Mouse (Mus musculus): ENCODE data around the gene Atp4b.
A peak's percentile ranks its signal among the peaks of the same experiment; 100 is the strongest.

Gene Atp4b

GRCm38 (mm10) chr8:13396725-13397124 lies at the start of gene Atp4b:
TSS of gene Atp4b (minus strand) at chr8:13396825.
- DNase-seq (ENCODE audit: low read depth): no peak

DNA sequence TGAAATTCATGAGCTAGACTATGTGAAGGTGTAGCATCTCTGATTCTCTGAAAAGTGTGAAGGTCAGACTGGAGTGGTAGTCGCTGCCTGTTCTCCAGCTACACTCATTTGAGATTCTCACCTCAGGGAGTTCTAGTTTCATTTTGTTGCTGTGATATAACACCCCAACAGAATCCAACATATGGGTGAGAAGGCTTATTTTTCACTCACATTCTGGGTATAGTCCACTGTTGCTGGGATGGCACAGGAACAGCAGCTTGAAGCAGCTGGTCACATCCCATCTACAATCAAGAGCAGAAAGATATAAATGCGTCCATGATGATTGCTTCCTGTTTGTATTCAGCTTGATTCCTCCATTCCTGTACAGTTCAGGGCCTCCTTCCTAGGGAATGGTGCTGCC lies 45.5 kb upstream of the Atp4b start:
- no peak for DNase-seq (ENCODE audit: low read depth)

- DNase-seq (ENCODE audit: low read depth): no peak
Measured at GRCm38 (mm10) chr8:13437531-13437930, 40.9 kb upstream of the Atp4b start.

DNA sequence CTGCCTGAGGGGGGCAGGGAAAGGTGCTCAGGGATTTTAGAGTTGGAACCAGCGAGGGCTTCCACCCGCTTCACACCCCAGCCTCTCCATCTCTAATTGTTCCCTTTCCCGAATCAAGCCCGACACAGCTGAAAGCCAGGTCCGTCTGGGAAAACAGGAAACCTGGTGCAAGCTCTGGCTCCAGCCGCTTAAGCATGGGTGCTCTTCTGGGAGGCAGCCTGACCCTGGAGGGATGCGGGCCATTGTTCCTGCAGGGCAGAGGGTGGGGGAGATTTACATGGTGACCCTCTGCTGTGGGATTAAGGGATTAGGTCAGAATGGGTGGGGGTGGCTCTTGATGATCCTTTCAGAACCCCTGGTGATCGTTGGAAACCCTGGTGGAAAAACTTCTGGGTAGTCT lies 39.4 kb upstream of the Atp4b start:
- DNase-seq (ENCODE audit: low read depth): no peak

- no peak for DNase-seq (ENCODE audit: low read depth)
Measured at GRCm38 (mm10) chr8:13434889-13435288, 38.3 kb upstream of the Atp4b start, which contains the start of gene Tmem255b. TSS of gene Tmem255b (plus strand) at chr8:13435189.

DNA sequence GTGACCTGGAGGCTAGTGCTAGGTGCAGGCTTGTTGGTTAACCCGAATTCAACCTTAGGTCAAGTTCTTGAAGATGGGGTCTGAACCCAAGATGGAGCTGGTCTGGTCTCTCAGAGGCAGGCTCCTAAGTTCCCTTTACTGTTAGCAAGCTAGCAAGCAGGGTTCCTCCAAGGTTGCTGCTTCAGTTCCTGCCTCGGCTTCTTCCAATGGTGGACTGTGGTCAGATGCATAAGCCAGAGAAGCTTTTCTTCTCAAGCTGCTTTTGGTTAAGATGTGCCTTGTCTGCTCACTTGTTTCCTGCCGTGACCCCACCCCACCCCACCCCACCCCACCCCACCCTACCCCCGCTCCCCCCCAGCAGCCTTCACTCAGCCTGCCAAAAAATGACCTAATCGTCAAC lies 36.5 kb upstream of the Atp4b start:
- no peak for DNase-seq (ENCODE audit: low read depth)

DNA sequence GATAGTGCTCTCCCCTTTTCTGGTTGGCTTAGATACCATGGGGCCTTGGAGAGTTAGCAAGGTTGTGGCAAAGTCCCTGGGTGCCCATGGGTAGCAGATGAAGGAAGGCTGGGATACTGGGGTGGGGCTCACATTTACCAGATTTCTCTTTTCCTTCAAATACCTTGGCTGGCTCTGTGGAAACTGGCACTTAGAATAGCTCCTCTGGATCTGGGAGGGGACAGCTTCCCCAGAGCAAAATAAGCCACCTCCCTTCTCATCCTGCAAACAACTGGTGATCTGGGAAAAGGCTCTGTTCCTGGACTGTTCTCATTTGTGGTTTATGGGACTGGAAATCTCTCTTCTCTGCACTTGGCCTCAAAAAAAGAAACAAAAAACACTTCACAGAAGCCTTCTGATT lies 34.2 kb upstream of the Atp4b start:
- no peak for DNase-seq (ENCODE audit: low read depth)

DNA sequence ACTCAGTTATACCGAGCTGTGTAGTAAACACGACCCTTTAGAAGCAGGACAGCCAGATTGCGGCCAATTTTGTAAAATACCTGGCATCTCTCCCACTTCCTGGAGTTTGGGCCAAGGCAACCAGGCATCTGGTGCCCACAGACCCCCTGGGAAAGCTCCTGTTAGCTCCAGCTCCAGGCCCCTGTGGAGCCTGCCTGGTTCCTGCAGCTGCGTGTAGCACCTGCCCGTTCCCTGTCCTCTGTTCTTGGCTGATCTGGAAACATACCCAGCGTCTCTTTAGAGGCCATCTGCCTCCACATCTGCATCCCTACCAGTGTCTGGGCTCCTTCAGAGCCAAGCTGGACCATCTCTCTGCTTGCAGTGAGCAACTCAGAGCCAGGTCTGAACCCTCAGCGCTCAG lies 33.8 kb upstream of the Atp4b start:
- DNase-seq (ENCODE audit: low read depth): no peak

DNA sequence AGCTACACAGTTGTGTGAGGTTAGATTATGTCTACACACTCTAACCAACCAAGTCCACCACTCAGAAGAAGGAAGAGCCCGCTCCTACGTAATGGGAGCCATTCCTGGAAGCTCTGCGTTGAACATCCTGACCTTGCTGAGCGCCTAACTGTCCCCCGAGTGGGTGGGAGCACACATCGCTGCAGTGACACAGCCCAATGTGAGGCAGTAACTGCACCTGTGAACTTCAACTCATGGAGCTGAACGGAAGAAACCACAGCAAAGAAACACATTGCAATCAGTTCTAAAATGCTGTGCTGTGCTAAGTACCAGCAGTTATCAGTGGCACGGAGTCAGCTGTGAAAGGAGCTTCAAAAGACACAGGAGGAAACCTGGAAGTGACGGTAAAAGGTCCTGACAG lies 31.5 kb upstream of the Atp4b start:
- DNase-seq (ENCODE audit: low read depth): no peak

DNA sequence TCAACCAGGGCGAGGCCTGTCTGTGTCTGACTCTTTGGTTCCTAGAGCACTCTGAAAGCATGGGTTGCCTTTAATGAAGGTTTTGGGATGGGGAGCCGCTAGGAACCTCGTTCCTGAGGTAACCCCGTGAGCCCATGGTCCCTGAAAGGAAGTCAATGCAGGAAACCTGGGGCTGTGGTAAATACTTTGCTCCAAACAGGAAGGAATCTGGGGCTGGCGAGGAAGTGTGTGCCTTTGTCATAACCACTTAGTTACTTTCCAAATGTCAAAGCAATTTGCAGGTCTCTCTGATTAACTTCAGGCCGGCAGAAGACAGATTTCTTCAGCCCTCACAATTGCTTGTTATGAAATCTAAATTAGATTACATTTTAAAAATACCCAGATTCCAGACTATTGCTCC lies 30.7 kb upstream of the Atp4b start:
- DNase-seq (ENCODE audit: low read depth): no peak

DNA sequence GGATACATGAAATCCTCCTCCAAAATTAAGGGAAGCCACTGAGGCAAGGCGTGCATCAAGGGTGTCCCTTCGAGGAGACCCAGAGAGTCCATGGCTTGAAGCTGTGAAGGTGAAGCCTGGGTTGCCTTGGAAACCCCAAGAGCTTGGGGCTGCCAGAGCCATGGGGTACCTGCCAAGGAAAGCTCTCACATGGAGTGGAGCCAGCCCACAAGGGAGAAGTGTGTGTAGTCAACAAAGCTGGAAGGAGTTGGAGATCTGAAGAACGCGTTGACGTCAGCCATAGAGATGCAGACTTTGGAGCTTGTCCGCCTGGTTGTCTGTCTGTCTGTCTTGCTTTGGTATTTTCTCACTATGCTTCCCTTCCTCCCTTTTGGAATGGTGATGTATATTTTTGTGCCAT lies 24.3 kb upstream of the Atp4b start:
- DNase-seq (ENCODE audit: low read depth): no peak

DNA sequence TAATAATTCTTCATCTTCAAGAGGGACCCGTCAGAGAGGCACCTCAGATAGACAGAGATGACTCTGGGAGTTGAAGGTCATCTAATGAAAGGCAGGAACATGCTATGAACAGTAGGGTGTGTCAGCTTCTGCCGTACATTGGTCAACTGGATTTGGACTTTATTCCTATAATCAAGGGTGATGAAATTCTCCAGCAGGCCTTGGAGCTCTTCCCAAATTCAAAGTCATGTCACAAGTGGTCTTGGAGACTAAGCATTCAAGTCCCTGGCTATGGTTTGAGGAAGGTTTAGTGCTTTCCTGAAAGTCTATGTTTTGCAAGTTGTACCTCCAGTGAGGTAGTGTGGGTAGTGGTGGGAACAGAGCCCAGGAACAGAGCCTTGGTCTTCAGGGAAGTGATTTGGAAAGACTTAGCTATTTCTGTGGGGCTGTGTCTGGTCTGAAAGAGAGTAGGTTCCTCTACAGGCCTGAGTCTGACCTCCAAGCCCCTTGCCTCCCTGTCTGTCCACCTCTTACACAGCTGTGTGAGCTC lies 22.6 kb upstream of the Atp4b start:
- no peak for DNase-seq (ENCODE audit: low read depth)

GRCm38 (mm10) chr8:13415879-13416278 lies 19.3 kb upstream of the Atp4b start:
- DNase-seq (ENCODE audit: low read depth): no peak

DNA sequence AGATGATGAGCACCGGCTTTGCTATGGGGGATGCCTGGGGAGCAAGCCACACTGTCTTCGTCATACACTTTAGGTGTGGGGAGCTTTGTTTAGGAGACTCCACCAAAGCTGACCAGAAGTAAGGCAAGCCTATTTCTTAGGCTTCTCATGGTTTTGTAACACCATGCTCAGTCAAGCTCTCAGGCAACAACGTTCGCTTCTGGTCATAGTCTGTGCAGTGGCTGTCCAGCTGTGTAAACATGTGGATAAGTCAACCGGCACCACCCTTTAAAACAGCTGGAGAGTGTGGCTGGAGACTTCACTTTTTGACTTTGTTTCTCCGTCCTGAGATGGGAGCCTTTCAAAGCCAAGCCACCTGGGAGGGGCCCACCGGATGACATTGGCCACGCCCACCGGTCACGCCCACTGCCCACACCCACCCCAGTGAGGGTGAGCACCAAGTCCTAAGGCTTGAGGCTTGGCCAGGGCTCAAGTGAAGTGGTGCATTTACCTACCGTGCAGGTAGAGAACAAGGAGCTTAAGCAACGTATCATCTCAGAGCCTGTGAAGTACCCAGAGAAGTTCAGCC lies 17.3 kb upstream of the Atp4b start:
- DNase-seq (ENCODE audit: low read depth): no peak

DNA sequence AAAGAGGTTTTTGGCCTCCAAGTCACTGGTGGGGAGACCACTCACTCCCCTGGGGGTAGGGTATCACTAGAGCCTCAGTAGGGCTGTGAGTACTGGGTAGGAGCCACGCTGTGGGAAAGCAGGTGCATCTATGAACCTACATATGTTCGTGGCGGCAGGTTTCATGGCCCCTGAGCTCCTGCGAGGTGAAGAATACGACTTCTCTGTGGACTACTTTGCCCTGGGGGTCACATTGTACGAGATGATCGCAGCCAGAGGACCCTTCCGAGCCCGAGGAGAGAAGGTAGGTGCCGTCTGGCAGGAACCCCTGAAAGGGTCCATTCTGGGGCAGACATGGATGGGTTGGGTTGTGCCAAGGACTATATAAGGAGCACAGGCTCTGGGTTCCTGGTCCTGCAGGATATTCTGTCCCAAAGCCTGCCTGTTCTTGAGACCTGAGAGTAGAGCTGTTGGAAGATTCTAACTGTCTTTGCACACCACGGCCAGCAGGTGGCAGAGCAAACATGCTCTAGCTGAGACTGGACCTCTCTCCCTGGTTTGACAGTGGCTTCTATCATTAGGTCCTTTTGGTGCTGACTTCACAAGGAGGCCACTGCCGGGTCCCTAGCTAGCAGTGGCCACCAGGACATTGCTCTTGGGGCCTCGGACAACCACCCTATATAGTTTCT lies 16.4 kb upstream of the Atp4b start:
- DNase-seq (ENCODE audit: low read depth): peak; percentile 72

- DNase-seq (ENCODE audit: low read depth): peak; percentile 73
Measured at GRCm38 (mm10) chr8:13411597-13411996, 15.0 kb upstream of the Atp4b start.

- DNase-seq (ENCODE audit: low read depth): no peak
Measured at GRCm38 (mm10) chr8:13406011-13406410, 9.4 kb upstream of the Atp4b start.

DNA sequence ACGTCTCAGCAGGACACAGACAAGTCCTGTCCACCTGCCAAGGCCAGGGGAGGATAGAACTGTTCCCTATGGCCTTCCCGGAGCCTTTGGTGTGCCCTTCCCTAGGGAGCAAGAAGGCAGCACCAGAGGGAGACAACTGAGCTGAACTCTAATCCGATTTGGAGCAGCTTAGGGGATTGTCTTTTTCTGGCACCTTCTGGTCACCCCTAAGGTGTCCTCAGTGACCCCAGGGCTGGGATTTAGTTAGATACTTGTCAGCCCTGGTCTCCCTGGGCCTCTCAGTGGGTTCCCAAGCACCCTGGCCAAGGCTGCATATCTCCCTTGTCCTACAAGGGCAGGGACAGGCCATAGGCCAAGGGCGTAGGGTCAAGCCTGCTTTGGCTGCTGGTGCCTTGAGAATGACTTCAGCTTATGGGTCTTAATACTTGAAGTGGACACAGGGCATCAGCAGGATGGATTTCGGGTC lies 8.1 kb upstream of the Atp4b start, which contains the start of gene Grk1:
Gene Grk1, plus strand, starts transcription at position 416 of the 466 bp plus-strand sequence.
- DNase-seq (ENCODE audit: low read depth): no peak

DNA sequence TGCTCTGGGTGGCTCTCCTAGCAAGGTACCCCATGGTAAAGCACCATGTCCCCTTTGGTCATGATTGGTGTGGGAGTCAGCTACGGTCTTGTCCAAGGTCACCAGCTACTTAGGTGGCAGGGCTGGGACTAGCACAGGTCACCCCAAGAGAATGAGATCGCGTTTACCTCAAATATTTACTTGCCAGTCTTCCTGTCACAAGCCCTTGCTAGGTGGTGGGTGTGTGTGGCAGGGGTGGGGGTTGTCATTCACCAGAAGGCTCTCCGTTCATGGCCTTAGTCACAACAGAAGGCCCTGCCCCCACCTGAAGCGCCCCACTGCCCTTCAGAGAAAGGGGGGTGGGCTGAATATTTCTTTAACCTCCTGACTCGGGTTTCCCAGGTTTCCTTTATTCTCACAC lies 6.9 kb upstream of the Atp4b start:
- DNase-seq (ENCODE audit: low read depth): no peak

DNA sequence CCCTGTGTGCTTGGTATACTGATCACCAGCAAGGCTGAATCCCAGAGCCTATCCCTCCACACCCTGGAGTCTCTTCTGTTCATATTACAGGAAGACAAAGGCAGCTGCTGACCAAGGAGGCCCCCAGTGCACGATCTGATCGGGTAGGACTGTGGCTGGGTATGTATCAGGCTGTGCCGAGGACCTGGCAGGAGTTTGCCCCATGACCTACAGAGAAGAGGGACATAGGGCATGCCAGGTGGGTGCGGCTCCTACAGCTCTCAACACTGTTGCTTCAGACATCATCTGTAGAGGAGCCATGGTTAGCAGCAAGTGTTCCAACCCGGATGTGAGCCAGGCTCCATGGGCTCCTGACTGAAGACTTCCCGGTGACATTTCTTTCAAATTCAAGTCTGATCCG lies 2.8 kb downstream of the Atp4b start:
- DNase-seq (ENCODE audit: low read depth): no peak

DNA sequence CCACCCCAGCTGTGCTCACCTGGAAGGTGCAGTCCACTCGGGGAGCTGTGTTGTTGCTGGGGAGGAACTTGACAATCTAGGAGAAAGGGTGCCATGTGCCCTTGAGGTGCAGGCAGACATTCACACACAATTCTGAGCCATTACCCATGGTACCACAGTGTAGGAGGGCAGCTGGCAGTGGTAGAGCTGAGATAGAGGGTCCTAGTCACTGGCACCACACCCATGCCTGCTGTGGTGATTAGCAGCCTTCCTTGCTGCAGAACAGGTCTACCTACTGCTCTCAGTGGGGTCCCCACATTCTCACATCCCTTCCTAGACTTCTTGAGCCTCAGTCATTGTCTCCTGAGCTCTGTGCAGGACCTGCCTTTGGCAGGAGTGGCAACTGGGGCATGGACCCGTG lies 7.9 kb downstream of the Atp4b start:
- DNase-seq (ENCODE audit: low read depth): no peak

DNA sequence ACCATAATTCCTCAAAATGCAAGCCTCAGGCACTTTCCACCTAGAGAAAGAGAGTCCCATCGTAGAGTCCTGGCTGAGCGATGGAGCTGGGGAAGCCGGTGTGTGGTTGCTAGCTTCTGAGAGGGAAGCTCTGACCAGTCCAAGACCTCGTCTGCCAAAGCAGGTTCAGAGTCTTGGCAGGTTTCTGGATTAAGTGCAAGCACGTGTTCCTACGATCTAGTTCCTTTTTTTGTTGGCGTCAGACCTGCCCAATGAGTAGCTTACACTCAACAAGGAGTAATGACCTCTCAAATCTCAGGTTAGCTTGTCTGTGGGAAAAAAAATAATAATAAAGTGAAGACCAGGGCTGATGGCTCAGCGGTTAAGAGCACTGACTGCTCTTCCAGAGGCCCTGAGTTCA lies 8.9 kb downstream of the Atp4b start:
- DNase-seq (ENCODE audit: low read depth): no peak

- no peak for DNase-seq (ENCODE audit: low read depth)
Measured at GRCm38 (mm10) chr8:13386366-13386765, 10.3 kb downstream of the Atp4b start.

GRCm38 (mm10) chr8:13382999-13383398 lies 13.6 kb downstream of the Atp4b start:
- DNase-seq (ENCODE audit: low read depth): no peak

Data from induced T-regulatory cell, adult 2 months (primary cell).